Mouse (Mus musculus): Measurements from ENCODE around the gene Frmd8.

- no peak for TF ChIP-seq CTCF (IDR thresholded peaks at IDR 0.05; ENCODE audit: low read depth)
- no peak for TF ChIP-seq EP300 (optimal IDR thresholded peaks at IDR 0.05)
Observed at GRCm38 (mm10) chr19:5800632-5801431, 74.2 kb downstream of the Frmd8 start.
